Mouse (Mus musculus) right cerebral cortex, adult 18-20 months (tissue): ENCODE measurements at regions not wholly inside any gene's neighbourhood (a gene's known extent, or its start where the extent isn't known, plus 50 kb on each side); places are given as distances from the start of the nearest gene placed in this dataset.
A peak's percentile ranks its signal among the peaks of the same experiment; 100 is the strongest.

ENCODE experiments used
- DNase-seq: peaks from one replicate; pipeline ENCODE4 v3.0.0; 2022; ENCODE audit warnings: mixed read lengths

- no peak for DNase-seq
Observed at GRCm38 (mm10) chr3:10697698-10698452, 362.4 kb upstream of the Gm38303 start.

DNA sequence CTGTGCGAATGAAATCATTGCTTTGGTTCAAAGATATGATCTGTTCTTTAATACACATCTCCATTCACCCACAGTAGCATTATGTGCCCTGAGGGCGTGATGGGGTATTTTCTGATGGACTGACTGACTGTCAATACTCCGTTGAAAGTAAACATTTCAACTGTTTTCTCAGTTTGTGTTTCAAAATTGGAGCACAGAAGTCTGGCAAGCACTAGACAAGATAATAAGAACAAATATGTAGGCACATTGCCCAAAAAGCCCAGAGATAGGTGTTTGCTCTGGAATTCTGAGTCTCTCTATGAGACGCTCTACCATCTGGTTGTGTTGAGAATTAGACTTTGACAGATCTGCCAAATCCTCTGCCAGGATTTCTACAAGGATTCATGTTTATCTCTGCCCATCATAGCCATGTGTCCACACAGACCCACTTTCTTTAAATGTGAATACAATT is 350.0 kb upstream of the Gm38303 start:
- DNase-seq = peak; percentile 34

DNA sequence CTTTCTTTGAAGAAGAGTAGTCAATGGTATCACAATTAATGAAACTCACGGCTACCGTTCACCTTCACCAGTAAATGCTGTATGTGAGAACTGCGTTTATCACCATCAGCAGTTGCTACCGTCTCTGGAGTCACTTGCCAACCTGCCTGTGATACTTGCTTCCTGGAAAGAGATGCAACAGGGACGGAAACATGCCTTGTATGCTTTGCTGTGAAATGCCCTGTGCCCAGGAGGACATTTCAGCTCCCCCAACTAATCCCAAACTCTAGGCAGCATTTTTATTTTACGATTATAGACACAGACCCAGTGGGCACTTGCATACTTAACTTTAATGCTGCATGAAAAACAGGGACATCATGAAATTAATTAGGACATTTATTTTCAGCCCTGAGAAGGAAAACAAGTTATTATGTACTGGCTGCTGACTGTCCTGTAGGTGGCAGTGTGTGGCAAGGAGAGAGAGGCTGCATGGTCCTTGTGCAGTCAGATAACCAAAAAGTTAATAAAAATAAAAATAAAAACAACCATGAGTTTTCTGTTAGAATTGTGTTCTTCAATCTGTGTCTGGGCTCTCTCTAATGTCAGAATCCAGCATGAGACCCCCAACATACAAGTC is 349.5 kb upstream of the Gm38303 start:
- peak; percentile 48 for DNase-seq

DNA sequence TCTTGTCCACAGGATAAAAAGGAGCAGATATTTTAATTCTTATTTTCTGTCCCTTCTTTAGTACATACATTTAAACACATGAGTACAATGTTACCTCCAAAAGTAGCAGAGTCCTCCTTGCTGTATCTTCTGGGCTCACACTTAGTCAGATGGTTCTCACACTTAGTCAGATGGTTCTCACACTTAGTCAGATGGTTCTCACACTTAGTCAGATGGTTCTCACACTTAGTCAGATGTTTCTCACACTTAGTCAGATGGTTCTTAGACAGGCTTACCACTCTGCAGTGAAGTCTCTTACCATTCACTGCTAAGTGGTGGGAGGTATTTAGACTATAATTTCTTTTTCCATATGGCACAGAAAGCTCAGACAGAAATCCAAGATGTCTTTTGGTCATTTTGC is 346.5 kb upstream of the Gm38303 start:
- no peak for DNase-seq

- DNase-seq = no peak
Observed at GRCm38 (mm10) chr3:10647975-10648511, 312.6 kb upstream of the Gm38303 start.
